Mouse (Mus musculus) liver, embryonic 15.5 days (tissue): ENCODE results near the gene Lbhd2. TPM values are rescaled to one million over a fixed set of nuclear protein-coding genes. Genes with fewer than 3 reads are reported as not detected.
A peak's percentile ranks its signal among the peaks of the same experiment; 100 is the strongest.

Experiments
- ATAC-seq: fragments of 200-750 bp; cut with Nextera tagmentation; 2 replicates; pipeline ENCODE4 v1.8.0; 2017; ENCODE audit warnings: moderate number of reproducible peaks, mild to moderate bottlenecking, moderate library complexity; ENCODE audit not compliant: insufficient read depth
- H3K27ac ChIP-seq: fragments of 300-500 bp; sonication (generic); replicated peaks from 2 replicates; pipeline ENCODE4 v1.5.1; 2015; ENCODE audit warnings: mild to moderate bottlenecking, inconsistent platforms
- H3K27me3 ChIP-seq: fragments of 300-500 bp; sonication (generic); 2 replicates; pipeline ENCODE4 v1.6.1; 2015; ENCODE audit warnings: mild to moderate bottlenecking, inconsistent platforms
- H3K36me3 ChIP-seq: fragments of 300-500 bp; sonication (generic); replicated peaks from 2 replicates; pipeline ENCODE4 v1.6.1; 2015; ENCODE audit warnings: moderate library complexity, mild to moderate bottlenecking, inconsistent platforms
- H3K4me1 ChIP-seq: fragments of 300-500 bp; sonication (generic); replicated peaks from 2 replicates; pipeline ENCODE4 v1.6.1; 2015; ENCODE audit warnings: inconsistent platforms
- H3K4me2 ChIP-seq: fragments of 300-500 bp; sonication (generic); 2 replicates; pipeline ENCODE4 v1.6.1; 2015; ENCODE audit warnings: moderate library complexity, mild to moderate bottlenecking, inconsistent platforms
- H3K4me3 ChIP-seq: fragments of 300-500 bp; sonication (generic); replicated peaks from 2 replicates; pipeline ENCODE4 v1.5.1; 2015; ENCODE audit warnings: mild to moderate bottlenecking, inconsistent platforms
- H3K9ac ChIP-seq: fragments of 300-500 bp; sonication (generic); 2 replicates; pipeline ENCODE4 v1.6.1; 2015; ENCODE audit warnings: moderate library complexity, mild to moderate bottlenecking, inconsistent platforms
- H3K9me3 ChIP-seq: fragments of 300-500 bp; sonication (generic); replicated peaks from 2 replicates; pipeline ENCODE4 v1.6.1; 2016; ENCODE audit warnings: inconsistent platforms
- WGBS: fragments of 180-500 bp; shearing (Covaris S2); methylation state at CpG from one replicate; pipeline ENCODE4 v1.1.7; 2015; ENCODE audit warnings: mixed read lengths; ENCODE audit not compliant: insufficient replicate concordance; 5-methylcytosine and 5-hydroxymethylcytosine counted together
- polyA plus RNA-seq: library from polyadenylated mRNA; unstranded; fragments of >200 nt; fragmentation: Nextera tagmentation; extraction: Ambion mirVana; gene quantifications from 2 replicates; pipeline ENCODE4 v1.2.1, GENCODE M21; 2015

The Lbhd2 gene
- polyA plus RNA-seq, 1 experiment from 2014 or later, result not detected

- peaks cover 13% of the 10 kb centered on the region for H3K27me3 ChIP-seq
- H3K9me3 ChIP-seq, result no peaks in the 10 kb centered on the region
- H3K9ac ChIP-seq, result peak within 1 kb of the TSS; percentile 84
- peak within 1 kb of the TSS; percentile 98 for H3K27ac ChIP-seq
- H3K4me3 ChIP-seq, result peak within 1 kb of the TSS; percentile 69
- peaks cover 83% of the 10 kb centered on the region for H3K4me1 ChIP-seq
- peak; percentile 76 for ATAC-seq
- peaks cover 35% of the 10 kb centered on the region for H3K36me3 ChIP-seq
- under 1% methylated on average over 47 of the region's 48 CpGs for WGBS
- peak within 1 kb of the TSS; percentile 90 for H3K4me2 ChIP-seq
Observed at GRCm38 (mm10) chr12:111442309-111443010, 35.9 kb downstream of the Lbhd2 start, which contains the start of gene Tnfaip2. Tnfaip2 (plus strand) TSS chr12:111442469.

- Histone ChIP-seq H3K36me3 (peaks cover 43% of the 10 kb centered on the region), H3K4me3 (peak overlapping the region; percentile 69), H3K27ac (peak overlapping the region; percentile 98), H3K4me2 (peak overlapping the region; percentile 90), H3K27me3 (peaks cover 13% of the 10 kb centered on the region), H3K4me1 (peaks cover 83% of the 10 kb centered on the region), H3K9me3 (no peaks in the 10 kb centered on the region), H3K9ac (peak overlapping the region; percentile 84)
- WGBS, result 4% methylated on average over 15 of the region's 15 CpGs
- ATAC-seq, result peak; percentile 91
Observed at GRCm38 (mm10) chr12:111443011-111443870, 36.6 kb downstream of the Lbhd2 start.

GRCm38 (mm10) chr12:111443921-111444831, 37.6 kb downstream of the Lbhd2 start:
- WGBS, result 15% methylated on average over 10 of the region's 10 CpGs
- ATAC-seq, result no peak
- H3K9ac ChIP-seq, result peak overlapping the region; percentile 84
- H3K9me3 ChIP-seq, result no peaks in the 10 kb centered on the region
- peak overlapping the region; percentile 98 for H3K27ac ChIP-seq
- peak overlapping the region; percentile 69 for H3K4me3 ChIP-seq
- peaks cover 13% of the 10 kb centered on the region for H3K27me3 ChIP-seq
- H3K4me2 ChIP-seq, result peak overlapping the region; percentile 90
- peaks cover 53% of the 10 kb centered on the region for H3K36me3 ChIP-seq
- H3K4me1 ChIP-seq, result peaks cover 83% of the 10 kb centered on the region

GRCm38 (mm10) chr12:111445161-111445889, 38.7 kb downstream of the Lbhd2 start:
- peak overlapping the region; percentile 98 for H3K27ac ChIP-seq
- H3K4me2 ChIP-seq, result peak overlapping the region; percentile 90
- peaks cover 64% of the 10 kb centered on the region for H3K36me3 ChIP-seq
- peaks cover 79% of the 10 kb centered on the region for H3K4me1 ChIP-seq
- H3K27me3 ChIP-seq, result peaks cover 13% of the 10 kb centered on the region
- peak overlapping the region; percentile 69 for H3K4me3 ChIP-seq
- peak overlapping the region; percentile 84 for H3K9ac ChIP-seq
- WGBS, result 20% methylated on average over 52 of the region's 52 CpGs
- no peak for ATAC-seq
- H3K9me3 ChIP-seq, result no peaks in the 10 kb centered on the region

GRCm38 (mm10) chr12:111445890-111446613, 39.4 kb downstream of the Lbhd2 start:
- WGBS, result 57% methylated on average over 27 of the region's 27 CpGs
- H3K9me3 ChIP-seq, result no peaks in the 10 kb centered on the region
- no peak for ATAC-seq
- peaks cover 73% of the 10 kb centered on the region for H3K4me1 ChIP-seq
- H3K36me3 ChIP-seq, result peaks cover 71% of the 10 kb centered on the region
- peak overlapping the region; percentile 98 for H3K27ac ChIP-seq
- H3K4me3 ChIP-seq, result peak overlapping the region; percentile 69
- peak overlapping the region; percentile 84 for H3K9ac ChIP-seq
- peaks cover 13% of the 10 kb centered on the region for H3K27me3 ChIP-seq
- peak overlapping the region; percentile 90 for H3K4me2 ChIP-seq

GRCm38 (mm10) chr12:111446745-111447144, 40.1 kb downstream of the Lbhd2 start:
- Histone ChIP-seq H3K4me3 (peak overlapping the region; percentile 69), H3K27ac (peak overlapping the region; percentile 24; the same call in 1 of the 2 replicates), H3K9me3 (no peaks in the 10 kb centered on the region), H3K27me3 (peaks cover 13% of the 10 kb centered on the region), H3K4me2 (peak overlapping the region; percentile 90), H3K36me3 (peaks cover 78% of the 10 kb centered on the region), H3K9ac (no peak overlapping the region), H3K4me1 (peaks cover 66% of the 10 kb centered on the region)
- WGBS, result 81% methylated on average over 5 of the region's 5 CpGs
- no peak for ATAC-seq

- Histone ChIP-seq H3K9ac (no peak overlapping the region), H3K4me3 (no peak overlapping the region), H3K4me2 (no peak overlapping the region; the same call in 1 of the 2 replicates), H3K36me3 (peaks cover 84% of the 10 kb centered on the region), H3K27ac (0 out of 2 replicates have a peak overlapping the region, but pooled peaks have one; percentile 24), H3K9me3 (no peaks in the 10 kb centered on the region), H3K4me1 (peaks cover 60% of the 10 kb centered on the region), H3K27me3 (peaks cover 13% of the 10 kb centered on the region)
- no peak for ATAC-seq
- WGBS, result 74% methylated on average over 9 of the region's 9 CpGs
Observed at GRCm38 (mm10) chr12:111447350-111447749, 40.7 kb downstream of the Lbhd2 start.

- Histone ChIP-seq H3K27me3 (peaks cover 13% of the 10 kb centered on the region), H3K36me3 (peaks cover 92% of the 10 kb centered on the region), H3K9ac (no peak overlapping the region), H3K27ac (no peak overlapping the region), H3K9me3 (no peaks in the 10 kb centered on the region), H3K4me1 (peaks cover 58% of the 10 kb centered on the region), H3K4me3 (no peak overlapping the region), H3K4me2 (no peak overlapping the region)
- WGBS, result 76% methylated on average over 22 of the region's 22 CpGs
- no peak for ATAC-seq
Observed at GRCm38 (mm10) chr12:111447898-111448760, 41.5 kb downstream of the Lbhd2 start.
